Mouse (Mus musculus) kidney, adult 18-20 months (tissue): ENCODE results near the gene Gm44579.

Source experiments
- DNase-seq: peaks from one replicate; pipeline ENCODE4 v3.0.0; 2021

The Gm44579 gene

DNA sequence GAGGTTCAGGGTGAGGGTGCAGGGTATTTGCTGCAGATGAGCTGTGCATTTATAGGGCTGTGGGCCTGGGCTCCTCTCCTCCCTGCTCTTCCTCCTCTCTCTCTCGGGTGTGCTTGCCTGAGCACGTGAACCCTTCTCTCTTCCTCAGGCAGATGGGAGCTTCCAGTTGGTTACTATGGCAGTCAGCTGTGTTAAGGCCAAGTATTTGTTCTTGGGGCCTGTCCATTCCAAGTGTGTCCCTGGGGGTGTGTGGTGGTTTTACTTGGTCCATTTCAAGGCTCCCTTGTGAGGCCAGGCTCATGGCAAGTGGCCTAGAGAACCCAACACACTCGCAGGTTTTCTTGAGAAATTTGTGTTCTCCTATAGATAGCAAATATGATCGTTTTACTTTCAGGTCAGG is at the start of gene Gm44579, which contains the start of gene Olfr287:
Gene Gm44579 (minus strand): TSS at position 101 of the 400 bp plus-strand sequence.
Gene Olfr287 (minus strand): TSS at position 180 of the 400 bp plus-strand sequence.
- no peak for DNase-seq

DNA sequence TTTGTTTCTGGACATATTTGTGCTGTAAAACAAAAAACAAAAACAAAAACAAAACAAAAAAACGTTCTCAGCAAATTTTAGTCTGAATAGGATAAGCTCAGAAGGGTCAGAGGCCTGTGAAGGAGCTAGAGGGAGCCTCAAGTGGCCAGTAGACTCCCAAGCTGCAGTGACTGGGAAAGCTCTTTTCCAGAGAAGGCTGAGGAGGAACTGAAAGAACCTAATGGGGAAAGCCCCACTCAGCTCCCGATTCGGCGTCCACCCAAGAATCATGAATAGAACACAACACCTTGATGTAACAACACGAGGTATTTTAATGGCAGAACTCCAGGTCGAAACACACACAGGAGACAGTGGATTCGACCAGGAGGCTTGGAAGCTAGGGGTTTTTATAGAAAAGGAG is 37.0 kb upstream of the Gm44579 start:
- no peak for DNase-seq

DNA sequence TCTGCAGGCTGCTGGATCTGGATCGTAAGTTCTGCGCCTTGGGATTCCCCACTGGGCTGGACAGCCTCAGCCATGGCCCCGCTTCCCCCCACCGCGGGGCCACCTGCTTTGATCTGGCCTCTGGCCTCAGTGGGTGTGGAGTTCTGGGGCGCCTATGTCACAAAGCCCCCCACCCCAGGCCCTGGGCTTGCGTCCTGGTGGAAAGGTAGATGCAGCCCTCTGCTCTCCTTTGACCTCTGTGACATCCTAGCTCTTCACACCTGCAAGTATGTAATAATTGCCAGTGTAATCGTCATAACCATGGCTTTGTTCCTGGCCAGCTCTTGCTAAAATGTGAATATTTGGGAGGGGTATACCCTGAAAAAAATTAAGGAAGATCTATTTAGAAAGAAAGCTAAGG is 36.4 kb upstream of the Gm44579 start, which contains the start of gene H1fnt:
Gene H1fnt (minus strand): TSS at position 101 of the 400 bp plus-strand sequence.
- no peak for DNase-seq

DNA sequence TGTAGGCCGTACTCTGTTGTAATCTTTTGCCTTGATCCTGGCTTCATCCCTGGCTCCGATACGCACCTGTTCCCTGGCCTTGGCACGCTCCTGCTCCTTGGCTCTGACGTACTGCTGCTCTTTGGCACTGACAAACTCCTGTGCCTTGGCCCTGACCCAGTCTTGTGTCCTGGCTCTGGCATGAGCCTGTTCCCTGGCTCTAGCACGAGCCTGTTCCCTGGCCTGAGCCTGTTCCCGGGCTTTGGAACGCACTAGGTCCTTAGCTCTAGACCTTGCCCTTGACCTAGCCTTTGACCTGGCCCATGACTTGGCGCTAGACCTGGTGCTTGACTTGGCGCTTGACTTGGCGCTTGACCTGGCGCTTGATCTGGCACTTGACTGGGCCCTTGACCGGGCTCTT is 35.5 kb upstream of the Gm44579 start:
- peak; percentile 71 for DNase-seq

DNA sequence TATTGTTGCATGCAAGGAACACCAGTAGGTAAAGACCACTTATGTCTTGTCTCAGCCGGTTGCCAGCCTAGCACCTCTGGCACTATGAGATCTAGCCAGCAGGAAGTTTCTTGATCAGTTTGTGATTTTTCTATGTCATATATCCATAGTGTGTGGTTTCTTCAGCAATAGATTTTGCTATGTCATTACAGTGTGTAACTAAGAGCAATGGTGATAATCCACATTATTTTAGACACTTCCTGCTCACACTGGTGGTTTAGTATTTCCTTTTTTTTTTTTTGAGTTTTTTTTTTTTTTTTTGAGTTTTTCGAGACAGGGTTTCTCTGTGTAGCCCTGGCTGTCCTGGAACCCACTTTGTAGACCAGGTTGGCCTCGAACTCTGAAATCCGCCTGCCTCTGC is 14.7 kb upstream of the Gm44579 start:
- no peak for DNase-seq

DNA sequence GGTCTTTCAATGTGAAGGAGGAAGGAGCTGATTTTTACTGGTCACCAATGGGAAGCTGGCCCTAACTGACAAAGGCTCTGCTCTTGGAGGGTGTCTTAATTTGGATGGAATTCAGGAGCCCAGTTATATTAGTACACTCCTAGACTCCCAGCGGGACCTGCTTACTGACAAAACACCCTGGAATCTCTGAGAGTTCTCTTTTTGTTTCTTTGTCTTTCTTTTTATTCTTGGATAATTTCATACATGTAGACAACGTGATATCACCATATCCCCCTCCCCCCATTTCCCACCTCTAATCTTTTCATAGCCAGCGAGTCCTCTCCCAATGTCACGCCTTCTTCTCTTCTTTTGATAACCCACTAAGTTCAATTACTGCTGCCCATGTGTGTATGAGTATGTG is 13.6 kb upstream of the Gm44579 start, which contains the start of gene Olfr286:
Gene Olfr286 (minus strand): TSS at position 101 of the 400 bp plus-strand sequence.
- no peak for DNase-seq

DNA sequence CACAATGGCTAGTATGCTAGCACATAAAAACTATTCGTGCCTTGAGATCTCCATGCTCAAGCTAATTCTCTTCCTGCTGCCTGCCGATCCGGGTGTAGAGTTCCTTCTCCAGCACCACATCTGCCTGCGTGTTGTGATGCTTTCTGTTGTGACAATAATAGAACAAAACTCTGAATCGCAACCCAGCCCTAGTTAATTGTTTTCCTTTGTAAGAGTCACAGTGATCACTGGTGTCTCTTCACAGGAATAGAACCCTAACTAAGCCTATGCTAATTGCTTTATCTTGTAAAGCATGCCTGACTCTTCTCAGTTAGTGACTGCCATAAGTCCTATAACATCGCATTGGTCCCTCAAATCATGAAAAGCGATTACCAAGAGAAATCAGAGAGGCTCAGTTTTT is 5.3 kb upstream of the Gm44579 start:
- DNase-seq, result no peak

DNA sequence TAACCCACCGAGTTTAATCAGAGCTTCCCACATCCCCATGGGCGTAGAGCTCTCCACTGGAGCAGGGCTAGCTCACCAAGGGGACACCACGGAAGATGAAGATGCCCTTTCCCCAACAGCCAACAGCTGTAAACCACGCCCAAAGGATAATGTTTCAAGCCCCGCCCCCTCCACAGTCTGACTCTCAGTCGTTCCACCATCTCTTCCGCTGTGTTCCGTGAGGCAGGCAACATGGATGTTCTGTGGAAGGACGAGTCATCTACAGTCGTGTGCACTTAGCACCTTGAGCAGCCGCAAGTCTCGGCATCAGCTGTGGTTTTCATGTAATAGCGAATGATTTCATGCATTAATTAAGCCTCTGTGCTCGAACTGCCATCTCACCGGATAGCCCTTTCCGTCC is 4.8 kb upstream of the Gm44579 start:
- DNase-seq, result no peak

DNA sequence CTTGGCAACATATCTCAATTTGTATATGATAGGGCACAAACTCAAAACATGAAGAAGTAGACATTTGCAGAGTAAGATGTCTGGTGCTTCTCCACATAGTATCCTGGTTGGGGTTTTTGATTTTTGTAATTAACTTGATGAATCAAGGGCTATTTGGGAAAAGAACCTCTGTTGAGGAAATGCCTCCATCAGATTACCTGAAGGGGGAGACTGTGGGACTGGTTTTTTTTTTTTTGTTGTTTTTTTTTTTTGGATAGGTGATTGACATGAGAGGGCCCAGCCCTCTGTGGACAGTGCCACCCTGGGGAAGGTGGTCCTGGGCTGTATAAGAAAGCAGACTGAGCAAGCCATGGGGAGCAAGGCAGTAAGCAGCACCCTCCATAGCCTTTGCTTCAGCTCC is 1.6 kb upstream of the Gm44579 start:
- DNase-seq, result no peak

DNA sequence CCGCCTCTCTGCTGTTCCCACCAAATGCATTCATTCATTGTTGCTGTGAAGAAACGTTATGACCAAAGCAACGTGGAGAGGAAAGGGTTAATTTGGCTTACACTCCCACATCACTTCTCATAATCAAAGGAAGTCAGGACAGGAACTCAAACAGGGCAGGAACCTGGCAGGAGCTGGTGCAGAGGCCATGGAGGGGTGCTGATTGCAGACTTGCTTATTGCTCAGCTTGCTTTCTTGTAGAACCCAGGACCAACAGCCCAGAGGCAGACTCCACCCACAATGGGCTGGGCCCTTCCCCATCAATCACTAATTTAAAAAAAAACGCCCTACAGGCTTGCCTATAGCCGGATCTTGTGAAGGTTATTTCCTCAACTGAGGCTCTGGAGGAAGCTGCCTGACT is 6.6 kb downstream of the Gm44579 start:
- no peak for DNase-seq

DNA sequence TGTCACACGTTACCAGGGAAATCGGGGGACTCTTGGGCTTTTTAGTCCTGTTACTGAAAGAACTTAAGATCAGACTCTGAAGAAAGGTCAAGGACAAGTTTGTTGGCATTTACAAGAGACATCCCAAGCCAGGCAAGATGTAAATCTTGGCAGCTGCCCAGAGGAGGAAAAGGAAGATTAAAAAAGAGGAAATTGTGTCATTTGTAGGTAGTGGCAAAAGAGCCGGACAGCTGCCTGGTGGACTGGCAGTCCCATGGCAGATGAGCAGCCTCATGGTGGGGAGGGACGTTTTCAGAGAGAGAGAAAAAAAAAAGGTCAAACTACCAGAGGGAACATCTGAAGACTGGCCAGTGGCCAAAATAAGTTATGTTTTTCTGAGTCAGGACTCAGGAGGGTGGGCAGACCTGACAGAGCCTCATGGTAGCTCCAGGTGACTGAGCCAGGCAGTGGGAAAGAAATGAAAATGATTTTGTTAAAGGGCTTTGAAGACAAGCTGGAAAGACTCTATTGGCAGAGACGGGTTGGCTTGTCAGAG is 7.4 kb downstream of the Gm44579 start:
- peak; percentile 5 for DNase-seq

DNA sequence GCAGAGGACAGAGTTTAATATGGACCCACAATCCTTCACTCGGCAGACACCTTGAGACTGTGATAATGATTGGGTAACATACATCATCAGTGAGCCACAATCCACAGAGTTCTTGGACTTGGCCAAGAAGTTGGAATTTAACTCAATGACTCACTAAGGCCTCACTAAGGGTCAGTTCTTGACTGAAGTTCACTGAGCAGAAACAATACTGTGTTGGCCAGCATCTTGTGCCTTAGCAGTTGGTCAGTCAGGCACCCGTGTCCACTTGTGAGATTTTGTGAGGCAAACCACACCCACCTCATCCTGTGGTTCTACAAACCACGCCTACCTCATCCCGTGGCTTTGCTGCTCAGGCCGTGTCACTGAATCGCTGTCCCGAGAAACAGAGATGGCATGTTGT is 11.1 kb downstream of the Gm44579 start:
- peak; percentile 25 for DNase-seq

DNA sequence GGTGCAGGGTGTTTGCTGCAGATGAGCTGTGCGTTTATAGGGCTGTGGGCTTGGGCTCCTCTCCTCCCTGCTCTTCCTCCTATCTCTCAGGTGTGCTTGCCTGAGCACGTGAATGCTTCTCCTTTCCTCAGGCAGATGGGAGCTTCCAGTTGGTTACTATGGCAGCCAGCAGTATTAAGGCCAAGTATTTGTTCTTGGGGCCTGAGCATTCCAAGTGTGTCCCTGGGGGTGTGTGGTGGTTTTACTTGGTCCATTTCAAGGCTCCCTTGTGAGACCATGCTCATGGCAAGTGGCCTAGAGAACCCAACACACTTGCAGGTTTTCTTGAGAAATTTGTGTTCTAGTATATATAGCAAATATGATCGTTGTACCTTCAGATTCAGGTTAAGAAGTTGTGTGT is 25.3 kb downstream of the Gm44579 start, which contains the start of gene Olfr288:
Gene Olfr288 (minus strand): TSS at position 101 of the 400 bp plus-strand sequence.
- DNase-seq, result no peak

DNA sequence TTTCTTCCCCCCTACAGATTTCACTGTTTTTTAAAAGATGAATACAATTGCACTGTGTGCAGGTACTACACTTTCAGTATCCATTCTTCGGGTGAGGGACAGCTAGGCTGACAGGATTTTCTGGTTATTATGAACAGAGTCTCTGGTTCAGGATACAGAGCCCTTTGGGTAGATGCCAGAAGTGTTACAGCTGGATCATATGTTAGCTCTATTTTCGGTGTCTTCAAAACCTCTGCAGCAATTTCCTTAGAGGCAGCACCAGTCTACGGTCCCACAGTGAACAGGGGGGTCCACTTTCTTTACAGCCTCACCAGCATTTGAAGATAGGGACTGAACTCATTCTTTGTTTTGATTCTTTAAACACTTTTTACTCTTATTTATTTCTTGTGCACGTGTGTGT is 36.3 kb downstream of the Gm44579 start:
- DNase-seq, result no peak

DNA sequence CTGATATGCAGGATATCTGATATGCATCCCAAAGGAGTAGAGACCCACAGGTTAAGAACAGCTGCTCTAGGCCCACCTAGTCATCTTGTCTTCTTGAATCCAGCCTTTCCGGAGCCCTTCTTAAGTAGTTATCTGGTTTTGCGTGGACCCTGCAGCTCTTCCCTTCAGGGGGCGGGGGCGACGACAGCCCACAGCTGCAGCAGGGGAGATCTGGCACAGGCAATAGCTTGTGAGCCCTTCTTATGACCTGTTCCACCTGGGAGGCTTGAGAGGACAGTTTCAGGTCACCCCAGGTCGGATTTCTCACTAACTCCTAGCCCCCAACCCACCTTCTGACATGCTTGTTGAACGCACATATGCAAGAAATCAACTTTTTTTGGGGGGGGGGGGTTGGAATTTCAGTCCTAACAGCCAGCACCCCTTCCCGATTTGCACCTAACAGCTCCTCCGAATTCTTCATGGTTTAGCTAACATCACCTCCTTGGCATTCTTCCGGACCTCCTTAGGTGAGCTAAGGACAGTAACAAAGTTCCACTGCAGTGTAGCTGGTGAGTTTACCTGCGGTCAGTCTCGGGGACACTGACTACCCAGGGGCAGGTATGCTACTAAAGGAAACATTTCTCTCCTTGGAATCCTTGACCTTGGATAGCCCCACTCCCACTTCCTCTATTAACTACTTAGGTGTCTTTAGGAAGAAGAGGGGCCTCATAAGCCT is 38.8 kb downstream of the Gm44579 start:
- DNase-seq, result no peak

DNA sequence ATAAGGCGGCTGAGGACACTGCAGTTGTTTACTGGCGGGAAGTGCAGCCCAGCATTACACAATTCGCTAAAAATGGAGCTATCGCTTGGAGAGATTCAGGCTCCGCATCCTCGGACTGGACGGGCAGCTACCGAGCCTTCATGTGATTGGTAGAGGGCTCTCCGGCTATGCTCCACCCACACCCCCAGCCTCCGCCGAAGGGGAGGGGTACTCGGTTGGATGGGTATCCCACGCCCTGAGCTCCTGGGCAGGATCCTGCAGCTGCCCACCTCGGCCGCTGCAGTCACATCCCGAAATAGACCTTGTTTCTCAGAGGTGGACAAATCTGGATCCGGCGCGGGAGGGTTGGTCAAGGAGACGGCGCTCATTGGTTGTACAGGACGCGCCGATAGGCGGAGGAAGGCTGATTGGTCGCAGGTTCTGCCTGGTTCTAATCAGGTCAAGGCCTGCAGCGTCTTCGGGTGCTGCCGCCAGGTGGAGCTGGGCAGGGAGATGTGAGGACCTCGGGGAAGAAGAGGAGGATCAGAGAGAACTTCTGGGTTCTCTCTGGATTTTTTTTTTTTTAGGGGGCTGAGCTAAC is 39.6 kb downstream of the Gm44579 start:
- DNase-seq, result peak; percentile 91

DNA sequence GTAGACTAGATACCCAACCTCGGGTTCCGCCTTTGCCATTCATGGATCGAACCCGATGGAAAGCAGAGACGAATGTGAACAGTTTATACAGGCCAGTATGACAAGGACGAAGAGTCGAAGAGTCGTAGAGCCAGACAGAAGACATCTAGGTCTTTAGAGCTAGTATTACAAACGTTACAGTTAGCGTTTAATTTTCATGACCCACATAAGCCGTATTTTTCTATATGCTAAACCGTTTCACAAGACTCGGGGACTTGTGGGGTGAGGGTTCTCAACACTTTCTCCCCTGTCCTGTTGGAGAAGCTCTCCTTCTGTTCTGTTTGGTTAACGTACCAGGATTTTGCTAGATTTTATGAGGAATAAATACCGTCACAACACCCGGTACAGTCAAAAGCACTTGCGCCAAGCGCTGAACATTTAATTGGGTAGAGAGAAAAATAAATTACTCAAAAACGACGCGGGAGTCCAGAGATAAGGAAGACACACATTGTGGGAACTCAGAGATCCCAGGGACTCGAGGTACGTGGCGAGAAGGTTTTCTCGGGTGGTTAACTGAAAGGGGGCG is 40.1 kb downstream of the Gm44579 start:
- no peak for DNase-seq

DNA sequence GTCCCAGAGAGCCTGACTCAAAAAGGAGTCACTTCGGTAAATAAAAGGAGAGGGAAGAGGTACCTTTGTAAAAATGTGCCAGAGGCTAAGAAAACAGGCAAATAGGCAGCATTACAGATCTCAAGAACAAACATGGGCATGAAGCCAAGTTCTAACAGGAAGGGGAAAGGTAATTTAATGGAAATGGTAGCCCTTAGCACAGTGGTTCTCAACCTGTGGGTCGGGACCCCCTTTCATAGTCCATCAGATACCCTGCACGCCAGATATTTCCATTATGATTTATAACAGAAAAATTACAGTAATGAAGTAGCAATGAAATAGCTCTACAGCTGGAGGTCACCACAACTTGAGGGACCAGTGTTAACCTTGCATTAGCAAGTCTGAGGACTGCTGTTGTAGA is 43.5 kb downstream of the Gm44579 start:
- DNase-seq, result no peak

DNA sequence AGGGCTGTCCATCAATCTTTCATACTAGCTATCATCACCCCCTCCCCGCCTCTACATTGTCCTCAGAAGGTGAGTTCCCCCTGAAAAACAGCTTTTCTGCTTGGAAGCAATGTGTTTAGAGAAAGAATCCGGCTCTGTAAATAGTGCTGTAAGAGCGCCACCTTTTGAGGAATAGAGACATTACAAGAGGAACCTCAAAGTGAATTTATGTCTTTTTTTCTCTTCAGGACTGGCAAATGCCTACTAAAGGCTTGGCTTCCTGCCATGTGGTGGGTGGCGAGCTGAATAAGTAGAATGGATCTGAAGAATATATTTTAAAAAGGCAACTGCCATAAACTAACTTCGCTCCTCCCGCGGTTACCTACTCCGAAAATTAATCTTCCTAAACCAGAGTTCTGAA is 47.0 kb downstream of the Gm44579 start:
- DNase-seq, result no peak

DNA sequence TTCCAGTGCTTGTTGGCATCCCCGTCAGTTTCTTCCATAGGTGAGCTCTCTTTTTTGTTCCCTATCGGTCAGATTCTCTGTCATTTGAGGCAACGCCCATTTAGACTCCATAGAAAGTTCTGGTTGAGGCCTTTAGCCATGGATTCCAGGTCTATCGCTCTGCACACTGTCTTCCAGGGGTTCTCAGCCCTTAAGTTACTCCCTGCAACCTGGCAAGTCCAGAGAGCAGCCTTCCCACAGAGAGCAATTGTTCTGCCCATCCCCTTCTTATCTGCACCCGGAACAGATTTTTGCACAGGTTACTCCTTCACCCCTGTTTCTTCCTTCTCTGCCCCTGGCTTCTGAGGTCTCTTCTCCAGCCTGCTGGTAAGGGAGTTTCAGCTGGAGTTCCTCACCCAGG is 48.7 kb downstream of the Gm44579 start:
- DNase-seq, result no peak

DNA sequence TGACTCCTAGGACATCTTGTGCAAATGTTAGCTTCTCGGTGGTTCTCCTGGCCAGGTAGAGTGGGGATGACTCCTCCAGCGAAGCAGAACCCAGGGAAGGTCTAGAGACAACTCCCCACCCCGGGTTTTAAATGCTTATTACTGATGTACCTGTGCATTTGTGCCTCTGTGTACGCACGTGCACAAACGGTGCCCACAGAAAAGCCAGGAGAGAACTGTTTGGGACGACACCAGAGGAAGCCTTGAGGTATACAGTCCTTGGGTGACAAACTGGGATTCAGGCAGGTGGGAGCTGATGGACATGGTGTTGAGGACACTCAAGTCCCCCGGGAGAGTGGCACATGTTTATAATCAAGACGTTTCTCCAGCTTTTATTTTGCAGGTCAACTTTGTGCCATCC is 49.9 kb downstream of the Gm44579 start:
- DNase-seq, result no peak

DNA sequence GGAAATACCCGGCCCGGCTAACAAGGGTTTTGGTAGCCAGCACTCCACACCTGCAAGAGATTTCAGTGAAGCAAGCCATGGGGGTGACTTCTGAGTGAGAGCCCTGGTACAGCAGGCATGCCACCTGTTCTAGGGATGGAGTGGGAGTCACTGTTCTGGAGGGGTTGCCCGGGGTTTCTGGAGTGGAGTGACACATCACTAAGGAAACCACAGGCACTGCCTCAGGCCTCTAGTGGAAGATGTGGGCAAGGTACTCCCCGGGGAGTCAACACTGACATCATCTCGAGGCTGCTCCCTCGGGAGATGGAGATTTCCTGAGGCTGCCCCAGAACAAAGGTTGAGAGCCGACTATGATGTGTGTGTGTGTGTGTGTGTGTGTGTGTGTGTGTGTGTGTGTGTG is 50.4 kb downstream of the Gm44579 start:
- DNase-seq, result no peak

DNA sequence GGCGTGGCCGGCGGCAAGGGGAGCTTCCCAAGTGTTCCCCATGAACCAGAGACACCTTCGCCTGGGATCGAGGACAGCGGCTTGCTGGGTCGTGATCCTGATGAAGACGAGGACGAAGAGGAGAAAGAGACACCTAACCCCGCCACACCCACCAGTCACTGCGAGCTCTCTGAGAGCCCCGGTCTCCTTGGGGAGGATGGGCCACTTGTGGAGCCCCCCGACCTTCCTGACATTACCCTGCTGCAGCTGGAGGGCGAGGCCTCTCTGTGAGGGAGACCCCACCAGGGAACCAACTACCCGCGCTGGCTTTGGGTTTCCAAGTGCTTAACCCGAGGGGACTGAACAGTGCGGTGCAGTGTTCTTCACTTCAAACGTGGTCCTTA is 52.2 kb downstream of the Gm44579 start:
- no peak for DNase-seq
